Mouse (Mus musculus) heart, embryonic 16.5 days (tissue): Measurements from ENCODE around the gene Klhl2. TPM values are rescaled to one million over a fixed set of nuclear protein-coding genes. Genes with fewer than 3 reads are reported as not detected.

Experiments used
- ATAC-seq: fragments of 200-750 bp; cut with Nextera tagmentation; replicated peaks from 2 replicates; pipeline ENCODE4 v1.8.0; 2017; ENCODE audit warnings: moderate number of reproducible peaks; ENCODE audit not compliant: insufficient read depth, low FRiP score; ENCODE audit errors: extremely low read depth
- H3K27ac ChIP-seq: fragments of 300-500 bp; sonication (generic); 2 replicates; pipeline ENCODE4 v1.5.1; 2014; ENCODE audit warnings: mild to moderate bottlenecking, low read length, control low read depth, moderate library complexity
- H3K27me3 ChIP-seq: fragments of 300-500 bp; sonication (generic); 2 replicates; pipeline ENCODE4 v1.6.1; 2014; ENCODE audit warnings: low read length, mixed read lengths; ENCODE audit not compliant: control insufficient read depth, insufficient read depth
- H3K36me3 ChIP-seq: fragments of 300-500 bp; sonication (generic); 2 replicates; pipeline ENCODE4 v1.6.1; 2014; ENCODE audit not compliant: control insufficient read depth, insufficient read depth
- H3K4me1 ChIP-seq: fragments of 300-500 bp; sonication (generic); 2 replicates; pipeline ENCODE4 v1.6.1; 2014; ENCODE audit warnings: low read length, mixed read lengths; ENCODE audit not compliant: control insufficient read depth, insufficient read depth
- H3K4me2 ChIP-seq: fragments of 300-500 bp; sonication (generic); 2 replicates; pipeline ENCODE4 v1.6.1; 2014; ENCODE audit warnings: low read depth, mild to moderate bottlenecking, control low read depth, low read length
- H3K4me3 ChIP-seq: fragments of 300-500 bp; sonication (generic); 2 replicates; pipeline ENCODE4 v1.5.1; 2014; ENCODE audit warnings: mild to moderate bottlenecking, control low read depth, low read length
- H3K9ac ChIP-seq: fragments of 300-500 bp; sonication (generic); 2 replicates; pipeline ENCODE4 v1.6.1; 2014; ENCODE audit warnings: low read length, control low read depth
- H3K9me3 ChIP-seq: fragments of 300-500 bp; sonication (generic); replicated peaks from 2 replicates; pipeline ENCODE4 v1.6.1; 2016; ENCODE audit warnings: low read length; ENCODE audit not compliant: control insufficient read depth
- WGBS: fragments of 180-500 bp; shearing (Covaris S2); extraction: QIAGEN DNeasy Blood & Tissue Kit; methylation state at CpG from one replicate; pipeline ENCODE4 v1.1.7; 2014; 5-methylcytosine and 5-hydroxymethylcytosine counted together
- polyA plus RNA-seq: library from polyadenylated mRNA; unstranded; fragments of >200 nt; fragmentation: Nextera tagmentation; extraction: Ambion mirVana; gene quantifications from 2 replicates; pipeline ENCODE4 v1.2.1, GENCODE M21; 2015

The Klhl2 gene
- polyA plus RNA-seq, 1 experiment from 2014 or later: 3.6 TPM

DNA sequence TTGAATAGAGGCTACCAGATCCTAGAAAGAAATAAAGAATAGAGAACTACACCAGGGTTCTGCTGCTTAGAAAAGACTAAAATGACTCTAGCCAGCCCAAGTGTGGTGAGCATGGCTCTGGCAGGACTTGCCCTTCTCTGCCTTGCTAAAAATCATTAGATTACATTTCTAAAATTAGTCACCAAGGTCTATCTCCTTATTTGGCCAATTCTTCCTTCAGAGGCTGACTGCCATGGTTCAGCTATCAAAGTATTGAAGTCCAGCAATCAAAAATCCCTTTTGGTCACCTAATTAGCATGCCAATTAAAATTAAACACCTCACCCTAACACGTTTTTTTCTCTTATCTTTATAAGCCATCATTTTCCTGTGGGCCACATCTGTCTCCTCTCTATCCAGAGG lies 138.3 kb downstream of the Klhl2 start:
- no peaks in the 10 kb centered on the region for H3K36me3 ChIP-seq
- no peak overlapping the region for H3K9ac ChIP-seq
- no peaks in the 10 kb centered on the region for H3K9me3 ChIP-seq
- no peak overlapping the region for H3K4me2 ChIP-seq
- ATAC-seq: no peak
- no peak overlapping the region for H3K27ac ChIP-seq
- 11% methylated on average over 1 of the region's 1 CpGs for WGBS
- no peaks in the 10 kb centered on the region for H3K27me3 ChIP-seq
- H3K4me1 ChIP-seq: peaks cover 2% of the 10 kb centered on the region; the same call in 1 of the 2 replicates
- no peak overlapping the region for H3K4me3 ChIP-seq

DNA sequence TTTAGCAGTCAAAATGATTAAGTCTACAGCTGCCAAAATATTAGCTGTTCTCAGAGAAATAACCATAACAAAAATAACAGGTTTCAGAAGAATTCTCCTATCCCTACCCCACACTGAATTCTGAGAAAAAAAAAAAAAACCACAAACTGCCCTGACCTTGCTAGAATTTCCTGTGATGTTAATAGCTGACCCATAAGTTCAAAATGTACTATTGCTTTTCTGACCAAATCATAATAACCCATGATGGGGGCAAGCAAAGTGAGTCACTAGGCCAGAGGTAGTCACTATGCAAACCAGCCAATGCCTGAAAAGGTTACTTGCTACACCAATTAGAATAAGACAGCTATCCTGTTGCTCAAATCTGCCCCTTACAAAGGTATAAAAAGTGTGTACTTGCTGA lies 142.3 kb downstream of the Klhl2 start:
- Histone ChIP-seq H3K9ac (no peak overlapping the region), H3K27ac (no peak overlapping the region), H3K9me3 (no peaks in the 10 kb centered on the region), H3K36me3 (no peaks in the 10 kb centered on the region), H3K4me1 (peaks cover 2% of the 10 kb centered on the region; the same call in 1 of the 2 replicates), H3K4me3 (no peak overlapping the region), H3K4me2 (no peak overlapping the region), H3K27me3 (no peaks in the 10 kb centered on the region)
- ATAC-seq: no peak

DNA sequence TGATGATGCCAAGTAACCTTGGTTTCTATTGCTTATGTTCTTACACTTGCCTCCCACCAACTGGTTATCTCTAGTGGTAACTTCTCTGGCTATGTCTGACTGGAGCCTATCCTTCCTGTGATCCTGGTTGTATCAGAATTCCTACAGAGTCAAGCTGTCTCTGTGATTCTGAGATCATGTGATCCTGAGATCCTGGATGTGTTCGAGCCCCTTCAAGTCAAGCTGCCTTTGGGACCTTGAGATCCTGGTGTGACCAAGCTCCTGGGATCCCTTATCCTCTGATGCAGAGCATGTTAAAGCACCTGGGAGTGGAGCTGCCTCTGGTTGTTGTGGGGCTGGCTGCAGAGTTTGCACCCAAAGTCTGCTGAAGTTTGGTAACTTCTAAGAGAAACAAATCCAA lies 146.6 kb downstream of the Klhl2 start:
- no peaks in the 10 kb centered on the region for H3K9me3 ChIP-seq
- 65% methylated on average over 1 of the region's 1 CpGs for WGBS
- H3K4me1 ChIP-seq: no peaks in the 10 kb centered on the region
- no peak overlapping the region for H3K9ac ChIP-seq
- no peaks in the 10 kb centered on the region for H3K36me3 ChIP-seq
- H3K4me3 ChIP-seq: no peak overlapping the region
- H3K27ac ChIP-seq: no peak overlapping the region
- no peak for ATAC-seq
- no peaks in the 10 kb centered on the region for H3K27me3 ChIP-seq
- no peak overlapping the region for H3K4me2 ChIP-seq

DNA sequence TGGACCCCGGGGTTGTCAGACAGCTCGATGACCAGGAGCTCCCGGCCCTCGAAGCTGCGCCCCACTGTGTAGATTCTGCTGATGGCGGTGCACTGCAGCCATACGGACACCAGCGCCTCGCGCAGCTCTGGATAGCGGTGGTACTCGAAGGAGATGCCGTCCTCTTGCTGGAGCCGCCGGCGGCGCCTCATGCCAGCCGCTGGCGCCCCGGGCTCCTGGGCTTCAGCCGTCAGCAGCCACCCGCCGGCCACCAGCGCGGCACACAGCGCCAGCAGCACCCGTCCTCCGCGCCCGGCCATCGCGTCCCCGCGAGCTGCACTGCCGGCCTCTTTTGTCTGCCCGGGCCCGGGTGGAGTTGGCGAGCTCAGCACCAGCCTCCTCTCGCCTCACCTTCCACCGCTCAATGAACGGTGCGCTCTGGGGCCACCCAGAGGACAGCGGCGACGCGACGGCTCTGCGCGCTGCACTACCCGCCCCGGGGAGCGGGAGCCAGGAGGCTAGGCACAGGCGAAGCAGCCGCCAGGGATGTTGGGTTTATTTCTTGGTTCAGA lies 157.1 kb downstream of the Klhl2 start, which contains the start of gene Cpe:
Gene Cpe, minus strand, starts transcription at position 404 of the 551 bp plus-strand sequence.
- peak; percentile 97 for ATAC-seq
- Histone ChIP-seq H3K27me3 (no peaks in the 10 kb centered on the region), H3K27ac (peak within 1 kb of the TSS; percentile 83), H3K4me3 (peak within 1 kb of the TSS; percentile 72), H3K9me3 (no peaks in the 10 kb centered on the region), H3K9ac (peak within 1 kb of the TSS; percentile 77), H3K36me3 (no peaks in the 10 kb centered on the region), H3K4me2 (peak within 1 kb of the TSS; percentile 85), H3K4me1 (peaks cover 16% of the 10 kb centered on the region)
- WGBS: under 1% methylated on average over 54 of the region's 54 CpGs

DNA sequence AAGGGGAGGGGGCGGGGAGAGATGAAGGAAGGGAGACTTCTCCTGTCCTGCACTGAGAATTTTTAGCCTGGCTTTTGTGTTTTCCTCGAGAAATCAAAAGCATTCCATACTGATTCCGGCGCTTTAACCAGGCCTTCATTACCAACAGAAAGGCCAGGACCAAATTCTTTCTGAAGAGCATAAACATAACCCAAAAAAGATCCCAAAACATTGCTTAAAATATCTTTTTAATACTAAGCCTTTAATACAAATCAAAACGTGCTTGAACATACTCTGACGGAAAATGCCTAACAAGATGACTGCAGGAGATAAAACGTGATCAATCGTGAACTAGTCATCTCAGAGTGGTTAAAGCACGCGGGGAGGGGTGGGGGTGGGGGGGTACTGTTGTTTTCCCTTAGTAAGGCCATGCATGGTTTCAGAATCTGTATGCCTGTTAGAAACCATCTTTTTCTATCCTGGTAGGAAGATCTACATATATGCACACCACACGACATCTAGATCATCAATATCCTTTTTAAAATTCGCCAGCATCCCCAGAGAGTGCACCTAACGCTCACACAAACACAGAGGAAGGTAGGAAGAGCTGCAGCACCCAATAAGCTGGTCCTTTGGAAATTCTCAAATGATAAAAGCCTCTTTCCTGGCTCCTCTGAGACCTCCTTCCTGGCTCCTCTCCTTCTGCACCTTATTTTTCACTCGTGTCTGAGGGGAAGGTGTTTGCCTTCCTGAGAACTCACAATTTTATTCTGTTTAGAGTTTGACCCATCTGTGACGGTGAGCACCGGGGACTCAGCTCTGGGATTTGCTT lies 158.0 kb downstream of the Klhl2 start:
- WGBS: 16% methylated on average over 16 of the region's 16 CpGs
- H3K4me3 ChIP-seq: peak overlapping the region; percentile 72
- no peaks in the 10 kb centered on the region for H3K27me3 ChIP-seq
- 0 out of 2 replicates have a peak, but pooled peaks cover 2% of the 10 kb centered on the region for H3K9me3 ChIP-seq
- peak overlapping the region; percentile 83 for H3K27ac ChIP-seq
- H3K9ac ChIP-seq: peak overlapping the region; percentile 77
- ATAC-seq: no peak
- H3K4me1 ChIP-seq: peaks cover 18% of the 10 kb centered on the region
- H3K36me3 ChIP-seq: no peaks in the 10 kb centered on the region
- H3K4me2 ChIP-seq: peak overlapping the region; percentile 85

DNA sequence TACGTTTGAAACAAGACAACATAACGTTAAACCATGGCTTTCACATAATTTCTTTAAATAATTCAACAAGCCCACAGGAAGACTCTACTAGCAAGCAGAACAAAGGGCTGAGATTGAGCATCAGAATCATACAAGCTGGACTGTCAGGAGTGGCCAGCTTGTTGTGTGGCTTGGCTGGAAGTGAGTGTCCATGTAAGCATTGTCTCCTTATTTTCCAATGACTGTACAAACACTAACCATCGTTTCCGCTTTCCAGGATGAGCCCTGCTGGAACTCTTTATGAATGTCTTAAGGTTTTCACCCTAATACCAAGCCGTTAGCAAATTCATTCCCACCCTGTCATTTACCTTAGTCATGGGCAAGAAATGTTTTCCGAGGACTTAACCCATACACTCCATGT lies 159.0 kb downstream of the Klhl2 start:
- Histone ChIP-seq H3K4me2 (0 out of 2 replicates have a peak overlapping the region, but pooled peaks have one; percentile 4), H3K9me3 (0 out of 2 replicates have a peak, but pooled peaks cover 2% of the 10 kb centered on the region), H3K36me3 (no peaks in the 10 kb centered on the region), H3K27ac (no peak overlapping the region), H3K4me1 (peaks cover 23% of the 10 kb centered on the region), H3K9ac (no peak overlapping the region), H3K4me3 (no peak overlapping the region), H3K27me3 (no peaks in the 10 kb centered on the region)
- WGBS: 80% methylated on average over 6 of the region's 6 CpGs
- ATAC-seq: no peak

DNA sequence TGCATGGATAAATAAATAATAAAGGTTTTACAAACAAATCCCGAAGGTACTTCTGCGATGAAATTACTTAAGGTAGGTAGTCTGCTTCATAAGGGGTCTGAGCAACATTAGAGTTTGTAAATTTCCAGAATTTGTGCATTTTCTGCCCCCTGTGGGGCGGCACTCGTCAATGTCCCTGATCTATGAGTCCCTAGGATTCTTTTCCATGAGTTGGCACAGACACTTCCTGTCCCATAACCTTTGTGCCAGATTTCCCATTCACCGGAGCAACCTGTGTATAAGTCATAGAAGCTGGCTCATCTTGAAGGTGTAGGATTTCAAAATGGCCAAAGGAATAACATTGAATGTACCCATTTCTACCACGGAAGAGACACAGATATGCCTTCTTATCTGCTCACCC lies 159.5 kb downstream of the Klhl2 start:
- Histone ChIP-seq H3K4me2 (no peak overlapping the region), H3K9ac (no peak overlapping the region), H3K27me3 (no peaks in the 10 kb centered on the region), H3K9me3 (0 out of 2 replicates have a peak, but pooled peaks cover 2% of the 10 kb centered on the region), H3K27ac (no peak overlapping the region), H3K4me1 (peaks cover 25% of the 10 kb centered on the region), H3K4me3 (no peak overlapping the region), H3K36me3 (no peaks in the 10 kb centered on the region)
- WGBS: 85% methylated on average over 6 of the region's 6 CpGs
- ATAC-seq: no peak

Other genes starting within 250 kb of the Klhl2 start
- 254 and 274 TPM in 2 replicates for gene Cpe, start 157.0 kb downstream of the Klhl2 start, polyA plus RNA-seq
- 31.8 and 37.0 TPM in 2 replicates for gene Msmo1, start 116.2 kb downstream of the Klhl2 start, polyA plus RNA-seq
- gene Tmem192, start 97.2 kb upstream of the Klhl2 start, polyA plus RNA-seq: 29.4 and 31.6 TPM in 2 replicates
- not detected in 2 replicates for gene Trim75, start 137.8 kb upstream of the Klhl2 start, polyA plus RNA-seq
- 0.07 and 0.16 TPM in 2 replicates for gene Trim61, start 168.5 kb upstream of the Klhl2 start, polyA plus RNA-seq
- gene Trim60, start 168.6 kb upstream of the Klhl2 start, polyA plus RNA-seq: not detected in 2 replicates
- gene Apela, start 187.3 kb upstream of the Klhl2 start, polyA plus RNA-seq: 2.9 and 4.3 TPM in 2 replicates
- not detected in 2 replicates for gene Gm10663, start 225.0 kb upstream of the Klhl2 start, polyA plus RNA-seq